ENCODE assay signal across 13 mouse cellular contexts in genomic region chr2:166232376-166232775, GRCm38 (mm10).
DNase-seq lines count a peak whose midpoint lies in the region; ATAC-seq lines count a peak whose summit lies in the region.
"Had no signal": no experiment of that assay in that cellular context is flagged by ENCODE, and none has a peak within 500 bp of the region (broad histone marks: within the 10 kb centered on the region; RNA-seq: fewer than 3 reads in every experiment).

No protein-coding gene starts in this region.

- peak; percentile 54 for DNase-seq in embryo, embryonic 10.5 days (ENCODE audit: low spot score)
- no peak for DNase-seq in embryo, embryonic 9.5 days (ENCODE audit: extremely low spot score)
- no peak for DNase-seq in cerebellum, postnatal 36 days
- DNase-seq: cerebellum, adult 8-10 months; thymus, postnatal 14 days had no signal

- no peaks in the 10 kb centered on the region for H3K27me3 ChIP-seq in intestine, embryonic 16.5 days (replicated peaks; ENCODE audit: control insufficient read depth, insufficient read depth, low read length)
- H3K27me3 ChIP-seq in intestine, embryonic 15.5 days (replicated peaks) = no peaks in the 10 kb centered on the region
- no peaks in the 10 kb centered on the region for H3K27me3 ChIP-seq in embryonic facial prominence, embryonic 15.5 days
- H3K27me3 ChIP-seq in stomach, embryonic 16.5 days (ENCODE audit: control insufficient read depth, insufficient read depth, low read length) = no peaks in the 10 kb centered on the region
- peaks cover 17% of the 10 kb centered on the region for H3K27me3 ChIP-seq in midbrain, embryonic 13.5 days
- H3K27me3 ChIP-seq: liver, embryonic 12.5 days; neural tube, embryonic 12.5 days had no signal

- no peak overlapping the region for H3K9ac ChIP-seq in intestine, embryonic 16.5 days (ENCODE audit: low read depth, low read length)
- H3K9ac ChIP-seq in intestine, embryonic 15.5 days = no peak overlapping the region
- no peak overlapping the region for H3K9ac ChIP-seq in embryonic facial prominence, embryonic 15.5 days
- H3K9ac ChIP-seq in stomach, embryonic 16.5 days (ENCODE audit: low read length) = no peak overlapping the region
- H3K9ac ChIP-seq in midbrain, embryonic 13.5 days (replicated peaks) = no peak overlapping the region
- H3K9ac ChIP-seq: liver, embryonic 12.5 days; neural tube, embryonic 12.5 days had no signal

- H3K27ac ChIP-seq in intestine, embryonic 16.5 days (ENCODE audit: low read length) = peak overlapping the region; percentile 16; the same call in 1 of the 2 replicates
- no peak overlapping the region for H3K27ac ChIP-seq in intestine, embryonic 15.5 days
- H3K27ac ChIP-seq in embryonic facial prominence, embryonic 15.5 days (replicated peaks) = peak overlapping the region; percentile 52
- H3K27ac ChIP-seq in stomach, embryonic 16.5 days (ENCODE audit: low read length) = peak overlapping the region; percentile 17
- no peak overlapping the region for H3K27ac ChIP-seq in midbrain, embryonic 13.5 days
- H3K27ac ChIP-seq: liver, embryonic 12.5 days; neural tube, embryonic 12.5 days had no signal

- H3K4me2 ChIP-seq in intestine, embryonic 16.5 days (ENCODE audit: low read depth, low read length) = no peak overlapping the region
- no peak overlapping the region for H3K4me2 ChIP-seq in intestine, embryonic 15.5 days (replicated peaks)
- no peak overlapping the region for H3K4me2 ChIP-seq in embryonic facial prominence, embryonic 15.5 days (replicated peaks)
- H3K4me2 ChIP-seq in stomach, embryonic 16.5 days (ENCODE audit: low read depth, low read length) = no peak overlapping the region
- no peak overlapping the region for H3K4me2 ChIP-seq in midbrain, embryonic 13.5 days (replicated peaks)
- H3K4me2 ChIP-seq: liver, embryonic 12.5 days; neural tube, embryonic 12.5 days had no signal

- WGBS in intestine, embryonic 16.5 days = 30% methylated on average over 3 of the region's 3 CpGs
- 21% methylated on average over 3 of the region's 3 CpGs for WGBS in intestine, embryonic 15.5 days
- WGBS in embryonic facial prominence, embryonic 15.5 days = 26% methylated on average over 3 of the region's 3 CpGs
- WGBS in stomach, embryonic 16.5 days = 32% methylated on average over 3 of the region's 3 CpGs
- 71% methylated on average over 3 of the region's 3 CpGs for WGBS in midbrain, embryonic 13.5 days

- no peaks in the 10 kb centered on the region for H3K9me3 ChIP-seq in intestine, embryonic 16.5 days (ENCODE audit: control insufficient read depth, low read length)
- no peaks in the 10 kb centered on the region for H3K9me3 ChIP-seq in intestine, embryonic 15.5 days
- no peaks in the 10 kb centered on the region for H3K9me3 ChIP-seq in embryonic facial prominence, embryonic 15.5 days (replicated peaks)
- H3K9me3 ChIP-seq in stomach, embryonic 16.5 days (replicated peaks; ENCODE audit: control insufficient read depth, low read length) = no peaks in the 10 kb centered on the region
- no peaks in the 10 kb centered on the region for H3K9me3 ChIP-seq in midbrain, embryonic 13.5 days
- H3K9me3 ChIP-seq: liver, embryonic 12.5 days; neural tube, embryonic 12.5 days had no signal

- H3K4me1 ChIP-seq in intestine, embryonic 16.5 days (ENCODE audit: control insufficient read depth, insufficient read depth, low read length) = peaks cover 11% of the 10 kb centered on the region
- peaks cover 5% of the 10 kb centered on the region for H3K4me1 ChIP-seq in intestine, embryonic 15.5 days (replicated peaks)
- H3K4me1 ChIP-seq in embryonic facial prominence, embryonic 15.5 days = peaks cover 18% of the 10 kb centered on the region
- peaks cover under 1% of the 10 kb centered on the region; the same call in 1 of the 2 replicates for H3K4me1 ChIP-seq in stomach, embryonic 16.5 days (ENCODE audit: control insufficient read depth, insufficient read depth, low read length)
- peaks cover 4% of the 10 kb centered on the region for H3K4me1 ChIP-seq in midbrain, embryonic 13.5 days (replicated peaks)

- peak; percentile 33; the same call in 1 of the 2 replicates for ATAC-seq in intestine, embryonic 16.5 days
- no peak for ATAC-seq in intestine, embryonic 15.5 days
- ATAC-seq in embryonic facial prominence, embryonic 15.5 days (ENCODE audit: insufficient number of reproducible peaks, low FRiP score, low TSS enrichment, low read depth) = no peak
- peak; percentile 61 for ATAC-seq in stomach, embryonic 16.5 days (ENCODE audit: insufficient read depth, low FRiP score)
- ATAC-seq in midbrain, embryonic 13.5 days = no peak
- ATAC-seq: forebrain, embryonic 16.5 days; liver, embryonic 12.5 days had no signal

- no peaks in the 10 kb centered on the region for H3K36me3 ChIP-seq in intestine, embryonic 16.5 days (ENCODE audit: control insufficient read depth, insufficient read depth, low read length)
- H3K36me3 ChIP-seq in intestine, embryonic 15.5 days = no peaks in the 10 kb centered on the region
- H3K36me3 ChIP-seq in embryonic facial prominence, embryonic 15.5 days = no peaks in the 10 kb centered on the region
- no peaks in the 10 kb centered on the region for H3K36me3 ChIP-seq in stomach, embryonic 16.5 days (ENCODE audit: control insufficient read depth, insufficient read depth, low read length)
- H3K36me3 ChIP-seq in midbrain, embryonic 13.5 days = no peaks in the 10 kb centered on the region
- H3K36me3 ChIP-seq: liver, embryonic 12.5 days; neural tube, embryonic 12.5 days had no signal

- H3K4me3 ChIP-seq in intestine, embryonic 16.5 days (ENCODE audit: low read length) = no peak overlapping the region
- H3K4me3 ChIP-seq in intestine, embryonic 15.5 days (replicated peaks) = no peak overlapping the region
- no peak overlapping the region for H3K4me3 ChIP-seq in embryonic facial prominence, embryonic 15.5 days (replicated peaks)
- H3K4me3 ChIP-seq in stomach, embryonic 16.5 days (replicated peaks; ENCODE audit: low read length) = no peak overlapping the region
- no peak overlapping the region for H3K4me3 ChIP-seq in midbrain, embryonic 13.5 days (replicated peaks)
- H3K4me3 ChIP-seq: liver, embryonic 12.5 days; neural tube, embryonic 12.5 days had no signal

Comparison
In these comparisons a context has a peak if more than half of its experiments do, and no peak if none do; other contexts are left out.
1. ATAC-seq: peak in intestine, embryonic 16.5 days (single experiment) and stomach, embryonic 16.5 days (single experiment); none in intestine, embryonic 15.5 days (single experiment), embryonic facial prominence, embryonic 15.5 days (single experiment) and midbrain, embryonic 13.5 days (single experiment).
2. H3K27ac ChIP-seq: peak in intestine, embryonic 16.5 days (single experiment), embryonic facial prominence, embryonic 15.5 days (single experiment) and stomach, embryonic 16.5 days (single experiment); none in intestine, embryonic 15.5 days (single experiment) and midbrain, embryonic 13.5 days (single experiment).